Mouse (Mus musculus): ENCODE data around the gene Riok1. TPM values are rescaled to one million over a fixed set of nuclear protein-coding genes. Genes with fewer than 3 reads are reported as not detected.

The Riok1 gene
- polyA plus RNA-seq, 1 experiment = 7.7 TPM

GRCm38 (mm10) chr13:38009721-38010408 is 26.9 kb upstream of the Riok1 start:
- Histone ChIP-seq H3K27me3 (replicated peaks) (no peaks in the 10 kb centered on the region), H3K9me3 (no peaks in the 10 kb centered on the region), H3K4me1 (peaks cover 20% of the 10 kb centered on the region), H3K4me3 (replicated peaks) (peak overlapping the region; percentile 84), H3K36me3 (replicated peaks; ENCODE audit: low read length) (no peaks in the 10 kb centered on the region)
- no peak for TF ChIP-seq FLI1 (IDR thresholded peaks at IDR 0.05; ENCODE audit: low read length)
- no peak for TF ChIP-seq GATA1 (IDR thresholded peaks at IDR 0.05; ENCODE audit: borderline replicate concordance, low read length)

GRCm38 (mm10) chr13:38010444-38010910 is 26.3 kb upstream of the Riok1 start:
- no peaks in the 10 kb centered on the region for H3K36me3 ChIP-seq (replicated peaks; ENCODE audit: low read length)
- H3K4me1 ChIP-seq = peaks cover 20% of the 10 kb centered on the region
- no peaks in the 10 kb centered on the region for H3K27me3 ChIP-seq (replicated peaks)
- TF ChIP-seq GATA1 (IDR thresholded peaks at IDR 0.05; ENCODE audit: borderline replicate concordance, low read length) (no peak), FLI1 (IDR thresholded peaks at IDR 0.05; ENCODE audit: low read length) (no peak)
- peak overlapping the region; percentile 84 for H3K4me3 ChIP-seq (replicated peaks)
- peaks cover under 1% of the 10 kb centered on the region for H3K9me3 ChIP-seq

GRCm38 (mm10) chr13:38012436-38012835 is 24.4 kb upstream of the Riok1 start:
- Histone ChIP-seq H3K27me3 (replicated peaks) (no peaks in the 10 kb centered on the region), H3K9me3 (peaks cover 4% of the 10 kb centered on the region), H3K36me3 (replicated peaks; ENCODE audit: low read length) (no peaks in the 10 kb centered on the region), H3K4me3 (replicated peaks) (no peak overlapping the region), H3K4me1 (peaks cover 20% of the 10 kb centered on the region)
- TF ChIP-seq FLI1 (IDR thresholded peaks at IDR 0.05; ENCODE audit: low read length) (no peak), GATA1 (IDR thresholded peaks at IDR 0.05; ENCODE audit: borderline replicate concordance, low read length) (no peak)

- Histone ChIP-seq H3K27me3 (replicated peaks) (no peaks in the 10 kb centered on the region), H3K36me3 (replicated peaks; ENCODE audit: low read length) (no peaks in the 10 kb centered on the region), H3K9me3 (peaks cover 10% of the 10 kb centered on the region), H3K4me1 (peaks cover under 1% of the 10 kb centered on the region), H3K4me3 (replicated peaks) (no peak overlapping the region)
- TF ChIP-seq FLI1 (IDR thresholded peaks at IDR 0.05; ENCODE audit: low read length) = no peak
- TF ChIP-seq GATA1 (IDR thresholded peaks at IDR 0.05; ENCODE audit: borderline replicate concordance, low read length) = no peak
Observed at GRCm38 (mm10) chr13:38015591-38015990, 21.2 kb upstream of the Riok1 start.

- Histone ChIP-seq H3K9me3 (peaks cover 10% of the 10 kb centered on the region), H3K4me1 (no peaks in the 10 kb centered on the region), H3K27me3 (replicated peaks) (no peaks in the 10 kb centered on the region), H3K36me3 (replicated peaks; ENCODE audit: low read length) (no peaks in the 10 kb centered on the region), H3K4me3 (replicated peaks) (no peak overlapping the region)
- no peak for TF ChIP-seq GATA1 (IDR thresholded peaks at IDR 0.05; ENCODE audit: borderline replicate concordance, low read length)
- no peak for TF ChIP-seq FLI1 (IDR thresholded peaks at IDR 0.05; ENCODE audit: low read length)
Observed at GRCm38 (mm10) chr13:38018791-38019190, 18.0 kb upstream of the Riok1 start.

- Histone ChIP-seq H3K4me1 (peaks cover 9% of the 10 kb centered on the region; the same call in 1 of the 2 replicates), H3K27me3 (replicated peaks) (no peaks in the 10 kb centered on the region), H3K4me3 (replicated peaks) (no peak overlapping the region), H3K36me3 (replicated peaks; ENCODE audit: low read length) (no peaks in the 10 kb centered on the region), H3K9me3 (no peaks in the 10 kb centered on the region)
- TF ChIP-seq FLI1 (IDR thresholded peaks at IDR 0.05; ENCODE audit: low read length) (no peak), GATA1 (IDR thresholded peaks at IDR 0.05; ENCODE audit: borderline replicate concordance, low read length) (no peak)
Observed at GRCm38 (mm10) chr13:38025874-38026273, 10.9 kb upstream of the Riok1 start.

- H3K4me3 ChIP-seq (replicated peaks) = no peak overlapping the region
- no peaks in the 10 kb centered on the region for H3K9me3 ChIP-seq
- TF ChIP-seq FLI1 (IDR thresholded peaks at IDR 0.05; ENCODE audit: low read length) (no peak), GATA1 (IDR thresholded peaks at IDR 0.05; ENCODE audit: borderline replicate concordance, low read length) (no peak)
- no peaks in the 10 kb centered on the region for H3K27me3 ChIP-seq (replicated peaks)
- H3K36me3 ChIP-seq (replicated peaks; ENCODE audit: low read length) = no peaks in the 10 kb centered on the region
- peaks cover 9% of the 10 kb centered on the region; the same call in 1 of the 2 replicates for H3K4me1 ChIP-seq
Observed at GRCm38 (mm10) chr13:38027618-38028248, 9.1 kb upstream of the Riok1 start.

GRCm38 (mm10) chr13:38028407-38028806 is 8.4 kb upstream of the Riok1 start:
- peaks cover 9% of the 10 kb centered on the region; the same call in 1 of the 2 replicates for H3K4me1 ChIP-seq
- H3K4me3 ChIP-seq (replicated peaks) = no peak overlapping the region
- H3K27me3 ChIP-seq (replicated peaks) = no peaks in the 10 kb centered on the region
- H3K9me3 ChIP-seq = no peaks in the 10 kb centered on the region
- no peak for TF ChIP-seq GATA1 (IDR thresholded peaks at IDR 0.05; ENCODE audit: borderline replicate concordance, low read length)
- no peak for TF ChIP-seq FLI1 (IDR thresholded peaks at IDR 0.05; ENCODE audit: low read length)
- H3K36me3 ChIP-seq (replicated peaks; ENCODE audit: low read length) = no peaks in the 10 kb centered on the region

- H3K27me3 ChIP-seq (replicated peaks) = no peaks in the 10 kb centered on the region
- H3K4me1 ChIP-seq = peaks cover 49% of the 10 kb centered on the region
- peak within 1 kb of the TSS; percentile 96 for H3K4me3 ChIP-seq (replicated peaks)
- TF ChIP-seq FLI1 (IDR thresholded peaks at IDR 0.05; ENCODE audit: low read length) = peak; percentile 95
- no peak for TF ChIP-seq GATA1 (IDR thresholded peaks at IDR 0.05; ENCODE audit: borderline replicate concordance, low read length)
- H3K36me3 ChIP-seq (replicated peaks; ENCODE audit: low read length) = peaks cover 33% of the 10 kb centered on the region
- no peaks in the 10 kb centered on the region for H3K9me3 ChIP-seq
Observed at GRCm38 (mm10) chr13:38037044-38037687, 371 bp downstream of the Riok1 start, which contains the start of gene Cage1. Gene Cage1, minus strand, starts transcription at chr13:38037069.
